Mouse (Mus musculus) kidney, embryonic 15.5 days (tissue): ENCODE results near the gene Gzmm. TPM values are rescaled to one million over a fixed set of nuclear protein-coding genes. Genes with fewer than 3 reads are reported as not detected.

Experiments
- ATAC-seq: fragments of 200-750 bp; cut with Nextera tagmentation; replicated peaks from 2 replicates; pipeline ENCODE4 v1.8.0; 2017; ENCODE audit warnings: moderate TSS enrichment; ENCODE audit not compliant: low FRiP score
- H3K27ac ChIP-seq: fragments of 300-500 bp; sonication (generic); 2 replicates; pipeline ENCODE4 v1.5.1; 2015; ENCODE audit warnings: mild to moderate bottlenecking, inconsistent platforms
- H3K27me3 ChIP-seq: fragments of 300-500 bp; sonication (generic); 2 replicates; pipeline ENCODE4 v1.6.1; 2015; ENCODE audit warnings: inconsistent platforms
- H3K36me3 ChIP-seq: fragments of 300-500 bp; sonication (generic); 2 replicates; pipeline ENCODE4 v1.6.1; 2015; ENCODE audit warnings: inconsistent platforms
- H3K4me1 ChIP-seq: fragments of 300-500 bp; sonication (generic); 2 replicates; pipeline ENCODE4 v1.6.1; 2015; ENCODE audit warnings: inconsistent platforms
- H3K4me2 ChIP-seq: fragments of 300-500 bp; sonication (generic); 2 replicates; pipeline ENCODE4 v1.6.1; 2015; ENCODE audit warnings: moderate library complexity, mild to moderate bottlenecking, inconsistent platforms
- H3K4me3 ChIP-seq: fragments of 300-500 bp; sonication (generic); replicated peaks from 2 replicates; pipeline ENCODE4 v1.5.1; 2015; ENCODE audit warnings: mild to moderate bottlenecking, inconsistent platforms
- H3K9ac ChIP-seq: fragments of 300-500 bp; sonication (generic); 2 replicates; pipeline ENCODE4 v1.6.1; 2015; ENCODE audit warnings: mild to moderate bottlenecking, inconsistent platforms
- H3K9me3 ChIP-seq: fragments of 300-500 bp; sonication (generic); replicated peaks from 2 replicates; pipeline ENCODE4 v1.6.1; 2016; ENCODE audit warnings: inconsistent platforms
- WGBS: fragments of 180-500 bp; shearing (Covaris S2); methylation state at CpG from one replicate; pipeline ENCODE4 v1.1.7; 2015; ENCODE audit warnings: mixed read lengths; 5-methylcytosine and 5-hydroxymethylcytosine counted together
- polyA plus RNA-seq: library from polyadenylated mRNA; unstranded; fragments of >200 nt; fragmentation: Nextera tagmentation; extraction: Ambion mirVana; gene quantifications from 2 replicates; pipeline ENCODE4 v1.2.1, GENCODE M21; 2015

Gene Gzmm
- 0.50 and 0.95 TPM in 2 replicates for polyA plus RNA-seq

DNA sequence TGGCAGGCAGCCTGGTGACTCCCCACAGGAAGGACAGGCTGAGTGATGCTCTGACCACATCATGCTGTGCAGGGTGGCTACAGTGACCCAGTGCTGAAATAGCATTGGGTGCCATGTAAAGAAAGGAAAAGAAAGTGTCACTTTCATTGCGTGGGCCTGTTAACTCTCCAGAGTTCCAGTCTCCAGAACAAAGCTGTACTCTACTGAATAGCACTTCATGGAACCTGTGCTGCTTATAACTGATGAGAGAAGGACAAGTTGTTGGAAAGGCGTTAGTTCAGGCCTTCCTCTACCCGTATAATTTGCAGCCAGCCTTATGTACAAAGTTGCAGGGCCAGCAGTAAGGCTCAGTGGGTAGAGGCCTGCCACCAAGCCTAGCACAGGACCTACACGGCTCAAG, at the start of gene Gzmm:
Gene Gzmm (plus strand): TSS at position 301 of the 400 bp plus-strand sequence.
- H3K4me1 ChIP-seq = peaks cover 7% of the 10 kb centered on the region
- no peaks in the 10 kb centered on the region for H3K27me3 ChIP-seq
- no peak within 1 kb of the TSS for H3K27ac ChIP-seq
- ATAC-seq = no peak
- peaks cover 62% of the 10 kb centered on the region for H3K36me3 ChIP-seq
- no peak within 1 kb of the TSS for H3K4me3 ChIP-seq
- WGBS = 75% methylated on average over 4 of the region's 4 CpGs
- H3K4me2 ChIP-seq = no peak within 1 kb of the TSS
- H3K9me3 ChIP-seq = 0 out of 2 replicates have a peak, but pooled peaks cover 4% of the 10 kb centered on the region
- no peak within 1 kb of the TSS for H3K9ac ChIP-seq

DNA sequence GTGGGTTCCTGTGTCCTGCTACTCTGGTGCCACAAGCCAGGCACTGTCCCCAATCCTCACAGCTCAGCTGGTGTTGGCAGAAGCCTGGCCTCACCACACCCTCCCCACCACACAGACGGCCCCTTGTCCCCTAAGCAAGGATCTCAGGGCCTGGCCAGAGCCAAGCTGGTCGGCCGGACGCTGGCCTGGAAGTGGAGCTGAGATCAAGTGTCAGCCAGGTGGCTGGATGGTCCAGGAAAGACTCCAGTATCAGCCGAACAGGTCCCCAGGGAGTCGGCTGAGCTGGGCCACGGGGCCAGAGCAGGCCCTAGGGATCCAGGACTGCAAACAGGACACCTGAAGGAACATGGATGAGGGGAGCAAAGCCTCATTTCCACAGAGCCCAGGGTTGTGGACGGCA, 43.1 kb upstream of the Gzmm start, which contains the start of gene Odf3l2:
Gene Odf3l2 (minus strand): TSS at position 28 of the 400 bp plus-strand sequence.
- no peaks in the 10 kb centered on the region for H3K9me3 ChIP-seq
- no peaks in the 10 kb centered on the region for H3K36me3 ChIP-seq
- H3K4me3 ChIP-seq = no peak within 1 kb of the TSS
- H3K9ac ChIP-seq = no peak within 1 kb of the TSS
- WGBS = 51% methylated on average over 8 of the region's 8 CpGs
- H3K27me3 ChIP-seq = no peaks in the 10 kb centered on the region; the same call in 1 of the 2 replicates
- H3K4me1 ChIP-seq = no peaks in the 10 kb centered on the region
- ATAC-seq = no peak
- no peak within 1 kb of the TSS for H3K27ac ChIP-seq
- no peak within 1 kb of the TSS for H3K4me2 ChIP-seq

GRCm38 (mm10) chr10:79649070-79649751, 39.6 kb upstream of the Gzmm start:
- Histone ChIP-seq H3K27ac (no peak overlapping the region), H3K36me3 (no peaks in the 10 kb centered on the region), H3K4me1 (no peaks in the 10 kb centered on the region), H3K4me2 (no peak overlapping the region), H3K9me3 (no peaks in the 10 kb centered on the region), H3K27me3 (peaks cover 9% of the 10 kb centered on the region), H3K4me3 (no peak overlapping the region), H3K9ac (no peak overlapping the region)
- peak; percentile 27; the same call in 1 of the 2 replicates for ATAC-seq
- 33% methylated on average over 7 of the region's 7 CpGs for WGBS

- ATAC-seq = no peak
- Histone ChIP-seq H3K36me3 (no peaks in the 10 kb centered on the region), H3K4me1 (no peaks in the 10 kb centered on the region), H3K27me3 (peaks cover 23% of the 10 kb centered on the region), H3K4me3 (no peak overlapping the region), H3K9ac (no peak overlapping the region), H3K9me3 (no peaks in the 10 kb centered on the region), H3K4me2 (no peak overlapping the region), H3K27ac (no peak overlapping the region)
- WGBS = 83% methylated on average over 7 of the region's 7 CpGs
These were observed 36.0 kb upstream of the Gzmm start for GRCm38 (mm10) chr10:79652789-79653188.

GRCm38 (mm10) chr10:79654946-79655395, 33.8 kb upstream of the Gzmm start:
- Histone ChIP-seq H3K9me3 (no peaks in the 10 kb centered on the region), H3K27me3 (peaks cover 23% of the 10 kb centered on the region), H3K4me1 (no peaks in the 10 kb centered on the region), H3K36me3 (no peaks in the 10 kb centered on the region), H3K4me2 (no peak overlapping the region), H3K9ac (no peak overlapping the region), H3K4me3 (no peak overlapping the region), H3K27ac (no peak overlapping the region)
- WGBS = 34% methylated on average over 1 of the region's 1 CpGs
- ATAC-seq = no peak

- ATAC-seq = 0 out of 2 replicates have a peak, but pooled peaks have one; percentile 40
- Histone ChIP-seq H3K4me3 (no peak overlapping the region), H3K9ac (no peak overlapping the region), H3K36me3 (no peaks in the 10 kb centered on the region), H3K9me3 (no peaks in the 10 kb centered on the region), H3K27me3 (peaks cover 17% of the 10 kb centered on the region), H3K4me1 (peaks cover 9% of the 10 kb centered on the region), H3K27ac (no peak overlapping the region), H3K4me2 (no peak overlapping the region)
- WGBS = 13% methylated on average over 4 of the region's 4 CpGs
These were observed 30.0 kb upstream of the Gzmm start for GRCm38 (mm10) chr10:79658829-79659228.

DNA sequence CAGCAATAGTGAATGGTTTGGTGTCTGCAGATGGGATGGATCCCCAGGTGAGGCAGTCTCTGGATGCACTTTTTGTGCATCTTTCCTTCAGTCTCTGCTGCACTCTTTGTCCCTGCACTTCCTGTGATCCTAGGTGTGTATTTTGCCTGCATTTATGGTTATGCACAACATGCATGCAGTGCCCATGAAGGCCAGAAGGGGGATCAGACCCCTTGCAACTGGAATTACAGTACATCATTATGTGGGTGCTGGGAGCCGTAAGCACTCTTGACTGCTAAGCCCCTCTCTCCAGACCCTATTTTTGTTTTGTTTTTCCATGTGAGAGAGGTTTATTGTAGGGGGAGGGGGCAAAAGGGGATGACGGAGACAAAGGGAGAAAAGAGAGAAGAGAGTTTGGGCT, 28.5 kb upstream of the Gzmm start:
- Histone ChIP-seq H3K9me3 (no peaks in the 10 kb centered on the region), H3K27ac (no peak overlapping the region), H3K27me3 (peaks cover 9% of the 10 kb centered on the region; the same call in 1 of the 2 replicates), H3K36me3 (no peaks in the 10 kb centered on the region), H3K9ac (no peak overlapping the region), H3K4me1 (peaks cover 19% of the 10 kb centered on the region), H3K4me3 (no peak overlapping the region), H3K4me2 (no peak overlapping the region)
- 74% methylated on average over 2 of the region's 2 CpGs for WGBS
- ATAC-seq = no peak

GRCm38 (mm10) chr10:79661861-79662260, 27.0 kb upstream of the Gzmm start:
- H3K4me3 ChIP-seq = no peak overlapping the region
- H3K4me1 ChIP-seq = peaks cover 19% of the 10 kb centered on the region
- H3K36me3 ChIP-seq = no peaks in the 10 kb centered on the region
- 21% methylated on average over 2 of the region's 3 CpGs for WGBS
- no peak for ATAC-seq
- no peak overlapping the region for H3K4me2 ChIP-seq
- H3K9ac ChIP-seq = no peak overlapping the region
- no peaks in the 10 kb centered on the region for H3K27me3 ChIP-seq
- no peaks in the 10 kb centered on the region for H3K9me3 ChIP-seq
- H3K27ac ChIP-seq = no peak overlapping the region

GRCm38 (mm10) chr10:79664131-79664665, 24.6 kb upstream of the Gzmm start, which contains the start of gene Madcam1:
Gene Madcam1 (plus strand): TSS chr10:79664559.
- no peak within 1 kb of the TSS for H3K4me3 ChIP-seq
- peak; percentile 38 for ATAC-seq

GRCm38 (mm10) chr10:79665051-79665450, 23.8 kb upstream of the Gzmm start:
- Histone ChIP-seq H3K36me3 (no peaks in the 10 kb centered on the region), H3K9ac (no peak overlapping the region), H3K27ac (no peak overlapping the region), H3K27me3 (no peaks in the 10 kb centered on the region), H3K4me3 (no peak overlapping the region), H3K4me2 (no peak overlapping the region), H3K9me3 (no peaks in the 10 kb centered on the region), H3K4me1 (peaks cover 20% of the 10 kb centered on the region)
- 82% methylated on average over 8 of the region's 8 CpGs for WGBS
- no peak for ATAC-seq

More at GRCm38 (mm10) chr10:79664131-79664665, 24.6 kb upstream of the Gzmm start, which contains the start of gene Madcam1:
- H3K4me1 ChIP-seq = peaks cover 19% of the 10 kb centered on the region
- H3K9me3 ChIP-seq = no peaks in the 10 kb centered on the region
- no peak within 1 kb of the TSS for H3K9ac ChIP-seq
- H3K27me3 ChIP-seq = no peaks in the 10 kb centered on the region
- no peaks in the 10 kb centered on the region for H3K36me3 ChIP-seq
- peak within 1 kb of the TSS; percentile 14; the same call in 1 of the 2 replicates for H3K4me2 ChIP-seq
- 9% methylated on average over 13 of the region's 13 CpGs for WGBS
- no peak within 1 kb of the TSS for H3K27ac ChIP-seq

GRCm38 (mm10) chr10:79666493-79666892, 22.3 kb upstream of the Gzmm start:
- 65% methylated on average over 9 of the region's 9 CpGs for WGBS
- no peaks in the 10 kb centered on the region for H3K36me3 ChIP-seq
- no peak overlapping the region for H3K27ac ChIP-seq

GRCm38 (mm10) chr10:79668076-79668475, 20.7 kb upstream of the Gzmm start:
- no peak overlapping the region for H3K9ac ChIP-seq
- no peaks in the 10 kb centered on the region for H3K27me3 ChIP-seq
- no peak overlapping the region for H3K4me2 ChIP-seq
- no peak overlapping the region for H3K27ac ChIP-seq
- WGBS = 86% methylated on average over 5 of the region's 5 CpGs
- H3K4me1 ChIP-seq = peaks cover 42% of the 10 kb centered on the region
- H3K36me3 ChIP-seq = peaks cover 2% of the 10 kb centered on the region; the same call in 1 of the 2 replicates
- H3K9me3 ChIP-seq = no peaks in the 10 kb centered on the region
- H3K4me3 ChIP-seq = no peak overlapping the region
- ATAC-seq = no peak

More at GRCm38 (mm10) chr10:79666493-79666892, 22.3 kb upstream of the Gzmm start:
- no peaks in the 10 kb centered on the region for H3K27me3 ChIP-seq
- no peaks in the 10 kb centered on the region for H3K9me3 ChIP-seq
- ATAC-seq = no peak
- H3K4me2 ChIP-seq = no peak overlapping the region
- no peak overlapping the region for H3K4me3 ChIP-seq
- H3K4me1 ChIP-seq = peaks cover 34% of the 10 kb centered on the region
- H3K9ac ChIP-seq = no peak overlapping the region
